Mouse (Mus musculus): Measurements from ENCODE around the gene 1810046K07Rik.

GRCm38 (mm10) chr9:51268852-51269251, 59.9 kb downstream of the 1810046K07Rik start:
- TF ChIP-seq POLR2A (IDR thresholded peaks at IDR 0.05; ENCODE audit: low read depth, low read length): no peak
- TF ChIP-seq CTCF (IDR thresholded peaks at IDR 0.05; ENCODE audit: extremely low read depth, insufficient read depth, insufficient read length, insufficient replicate concordance): no peak

All from spleen, adult 2 months (tissue).